Mouse (Mus musculus) lung, embryonic 14.5 days (tissue): ENCODE results near the gene Lrp11. TPM values are rescaled to one million over a fixed set of nuclear protein-coding genes. Genes with fewer than 3 reads are reported as not detected.

ENCODE experiments used
- ATAC-seq: fragments of 200-750 bp; cut with Nextera tagmentation; 2 replicates; pipeline ENCODE4 v1.8.0; 2017; ENCODE audit warnings: mild to moderate bottlenecking, moderate TSS enrichment, moderate library complexity; ENCODE audit not compliant: insufficient read depth
- DNase-seq: peaks from one replicate; pipeline ENCODE4 v3.0.0-alpha.2; 2015
- H3K27ac ChIP-seq: fragments of 300-500 bp; sonication (generic); 2 replicates; pipeline ENCODE4 v1.5.1; 2014; ENCODE audit warnings: low read depth, mild to moderate bottlenecking, moderate library complexity
- H3K27me3 ChIP-seq: fragments of 300-500 bp; sonication (generic); 2 replicates; pipeline ENCODE4 v1.6.1; 2014; ENCODE audit warnings: low read length, control low read depth; ENCODE audit not compliant: insufficient read depth
- H3K36me3 ChIP-seq: fragments of 300-500 bp; sonication (generic); 2 replicates; pipeline ENCODE4 v1.6.1; 2014; ENCODE audit warnings: control low read depth; ENCODE audit not compliant: insufficient read depth
- H3K4me1 ChIP-seq: fragments of 300-500 bp; sonication (generic); 2 replicates; pipeline ENCODE4 v1.6.1; 2014; ENCODE audit warnings: antibody characterized with exemption, control low read depth; ENCODE audit not compliant: insufficient read depth
- H3K4me2 ChIP-seq: fragments of 300-500 bp; sonication (generic); 2 replicates; pipeline ENCODE4 v1.6.1; 2014; ENCODE audit warnings: mild to moderate bottlenecking
- H3K4me3 ChIP-seq: fragments of 300-500 bp; sonication (generic); 2 replicates; pipeline ENCODE4 v1.5.1; 2014; ENCODE audit warnings: low read depth, low read length
- H3K9ac ChIP-seq: fragments of 300-500 bp; sonication (generic); 2 replicates; pipeline ENCODE4 v1.6.1; 2014
- H3K9me3 ChIP-seq: fragments of 300-500 bp; sonication (generic); 2 replicates; pipeline ENCODE4 v1.6.1; 2016; ENCODE audit warnings: low read depth, low read length, control low read depth
- CTCF ChIP-seq: IDR thresholded peaks from 2 replicates; pipeline ENCODE4 v1.5.1; 2016; ENCODE audit warnings: antibody characterized with exemption, low read depth
- WGBS: fragments of 180-500 bp; shearing (Covaris S2); extraction: QIAGEN DNeasy Blood & Tissue Kit; methylation state at CpG from one replicate; pipeline ENCODE4 v1.1.7; 2014; 5-methylcytosine and 5-hydroxymethylcytosine counted together
- polyA plus RNA-seq: library from polyadenylated mRNA; unstranded; fragments of >200 nt; fragmentation: Nextera tagmentation; extraction: Ambion mirVana; gene quantifications from 2 replicates; pipeline ENCODE4 v1.2.1, GENCODE M21; 2014

Lrp11 gene
- 6.3 and 7.4 TPM in 2 replicates for polyA plus RNA-seq

DNA sequence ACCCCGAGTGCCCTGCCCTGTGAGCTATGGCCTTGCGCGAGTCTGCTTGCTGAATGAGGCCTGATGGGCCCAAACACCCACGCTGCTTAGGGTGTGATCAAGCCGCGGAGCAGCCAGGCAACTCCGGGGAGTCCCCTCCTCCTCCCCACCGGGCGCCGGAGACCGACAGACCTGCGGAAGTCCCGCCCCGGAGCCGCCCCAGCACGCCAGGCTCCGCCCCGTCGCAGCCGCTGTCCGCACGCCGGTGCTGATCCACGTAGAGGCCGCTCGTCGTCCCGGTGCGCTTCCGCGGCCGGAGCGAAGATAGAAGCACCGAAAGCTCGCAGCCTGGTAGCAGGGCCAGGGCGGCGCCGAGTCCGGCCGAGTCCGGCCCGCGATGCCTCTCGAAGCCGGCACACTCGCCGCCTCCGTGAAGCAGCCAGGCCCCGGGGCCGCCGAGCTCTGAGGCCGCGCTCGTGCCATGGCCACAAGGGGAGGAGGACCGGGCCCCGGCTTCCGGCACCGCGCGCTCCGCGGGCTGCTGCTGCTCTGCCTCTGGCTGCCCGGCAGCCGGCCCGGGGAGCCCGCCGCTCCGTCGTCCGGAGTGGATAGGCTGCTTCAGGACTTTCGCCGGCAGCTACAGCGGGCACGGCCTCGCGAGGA lies at the start of gene Lrp11:
Lrp11 (plus strand) TSS at position 209 of the 642 bp plus-strand sequence.
- ATAC-seq: peak; percentile 97
- H3K4me3 ChIP-seq: peak within 1 kb of the TSS; percentile 62
- peak; percentile 95 for DNase-seq
- H3K27me3 ChIP-seq: peaks cover 15% of the 10 kb centered on the region; the same call in 1 of the 2 replicates
- H3K9me3 ChIP-seq: no peaks in the 10 kb centered on the region
- no peaks in the 10 kb centered on the region for H3K36me3 ChIP-seq
- peak within 1 kb of the TSS; percentile 54 for H3K9ac ChIP-seq
- no peak for TF ChIP-seq CTCF
- H3K27ac ChIP-seq: no peak within 1 kb of the TSS
- H3K4me2 ChIP-seq: peak within 1 kb of the TSS; percentile 100
- WGBS: under 1% methylated on average over 76 of the region's 76 CpGs
- peaks cover 8% of the 10 kb centered on the region; the same call in 1 of the 2 replicates for H3K4me1 ChIP-seq

DNA sequence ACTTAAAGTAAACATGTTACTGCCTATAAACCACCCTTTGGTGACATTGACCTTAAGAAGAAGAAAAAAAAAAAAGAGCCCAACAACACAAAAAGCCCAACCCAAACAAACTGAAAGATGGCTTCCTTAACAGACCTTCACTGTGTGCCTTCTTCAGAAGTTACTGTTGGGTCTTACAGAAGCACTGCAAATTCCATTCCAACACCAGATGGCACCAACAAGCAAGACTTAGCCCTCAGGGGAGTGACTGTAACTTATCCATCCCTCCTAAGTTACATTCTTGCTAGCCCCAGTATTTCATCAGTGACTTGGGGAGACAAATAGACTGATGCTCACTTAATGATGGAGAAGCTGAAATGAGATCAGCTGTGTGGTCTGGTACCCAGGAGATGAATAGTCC lies 11.6 kb upstream of the Lrp11 start:
- Histone ChIP-seq H3K4me3 (no peak overlapping the region), H3K9me3 (no peaks in the 10 kb centered on the region), H3K36me3 (no peaks in the 10 kb centered on the region), H3K27me3 (no peaks in the 10 kb centered on the region), H3K4me2 (no peak overlapping the region), H3K4me1 (no peaks in the 10 kb centered on the region), H3K27ac (no peak overlapping the region), H3K9ac (no peak overlapping the region)
- DNase-seq: peak; percentile 66
- TF ChIP-seq CTCF: peak; percentile 54
- ATAC-seq: no peak

DNA sequence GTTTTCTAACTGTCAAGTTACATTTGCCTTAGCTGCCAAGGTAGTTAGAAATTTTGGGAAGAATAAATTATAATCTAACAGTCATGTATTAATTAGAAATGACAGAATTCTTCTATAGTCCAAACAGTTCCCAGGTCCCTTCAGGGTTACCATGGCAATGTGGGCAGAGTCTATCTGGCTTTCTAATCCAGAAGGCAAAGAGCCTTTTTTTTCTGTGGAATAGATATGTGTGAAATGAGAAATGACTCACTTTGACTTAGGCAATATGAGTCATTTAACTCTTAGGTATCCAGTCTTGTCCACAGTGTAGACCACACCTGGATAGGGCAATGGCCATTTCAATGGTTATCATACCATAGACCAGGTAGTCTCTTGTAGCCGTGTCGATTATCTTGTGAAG lies 8.2 kb upstream of the Lrp11 start:
- WGBS: 87% methylated on average over 2 of the region's 2 CpGs
- Histone ChIP-seq H3K9me3 (no peaks in the 10 kb centered on the region), H3K4me1 (no peaks in the 10 kb centered on the region), H3K36me3 (no peaks in the 10 kb centered on the region), H3K9ac (no peak overlapping the region), H3K27me3 (no peaks in the 10 kb centered on the region), H3K4me2 (no peak overlapping the region), H3K27ac (no peak overlapping the region), H3K4me3 (no peak overlapping the region)
- DNase-seq (no peak), ATAC-seq (no peak)
- TF ChIP-seq CTCF: no peak

DNA sequence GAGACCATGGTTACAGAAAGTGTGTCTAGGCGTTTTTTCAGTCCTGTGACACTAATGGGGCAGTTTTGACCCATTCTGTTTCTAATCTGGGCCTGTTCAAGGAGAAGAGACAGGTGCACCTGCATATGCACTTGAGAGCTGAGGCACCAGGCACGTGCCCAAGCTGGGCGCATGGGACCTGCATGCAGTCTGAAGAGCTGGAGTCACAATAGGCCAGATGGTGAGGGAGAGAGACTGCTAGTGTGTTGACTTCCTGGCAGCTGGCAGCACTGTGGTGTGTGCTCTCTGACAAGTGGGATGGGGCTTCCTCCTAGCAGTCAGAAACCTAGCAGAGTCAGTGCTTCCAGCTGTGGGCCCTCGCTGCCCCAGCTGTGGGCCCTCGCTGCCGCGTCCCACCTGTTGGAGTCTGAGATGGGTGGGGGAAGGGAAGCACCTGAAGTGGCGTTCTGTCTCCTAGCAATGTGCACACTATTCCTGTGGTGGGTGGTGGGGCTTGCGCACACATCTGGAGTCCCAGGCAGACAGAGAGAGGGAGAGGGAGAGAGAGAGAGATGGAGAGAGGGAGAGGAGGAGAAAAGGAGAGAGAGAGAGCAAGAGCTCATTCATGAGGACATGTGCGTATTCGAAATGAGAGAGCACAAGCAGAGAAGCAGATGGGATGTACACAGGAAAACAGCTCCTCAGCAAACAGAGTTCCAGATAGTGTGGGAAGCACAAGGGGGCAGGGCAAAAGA lies 7.3 kb upstream of the Lrp11 start:
- Histone ChIP-seq H3K4me2 (no peak overlapping the region), H3K36me3 (no peaks in the 10 kb centered on the region), H3K9ac (no peak overlapping the region), H3K27me3 (no peaks in the 10 kb centered on the region), H3K27ac (no peak overlapping the region), H3K4me3 (no peak overlapping the region), H3K9me3 (no peaks in the 10 kb centered on the region), H3K4me1 (no peaks in the 10 kb centered on the region)
- TF ChIP-seq CTCF: no peak
- peak; percentile 21 for DNase-seq
- WGBS: 22% methylated on average over 11 of the region's 11 CpGs
- peak; percentile 44; the same call in 1 of the 2 replicates for ATAC-seq

DNA sequence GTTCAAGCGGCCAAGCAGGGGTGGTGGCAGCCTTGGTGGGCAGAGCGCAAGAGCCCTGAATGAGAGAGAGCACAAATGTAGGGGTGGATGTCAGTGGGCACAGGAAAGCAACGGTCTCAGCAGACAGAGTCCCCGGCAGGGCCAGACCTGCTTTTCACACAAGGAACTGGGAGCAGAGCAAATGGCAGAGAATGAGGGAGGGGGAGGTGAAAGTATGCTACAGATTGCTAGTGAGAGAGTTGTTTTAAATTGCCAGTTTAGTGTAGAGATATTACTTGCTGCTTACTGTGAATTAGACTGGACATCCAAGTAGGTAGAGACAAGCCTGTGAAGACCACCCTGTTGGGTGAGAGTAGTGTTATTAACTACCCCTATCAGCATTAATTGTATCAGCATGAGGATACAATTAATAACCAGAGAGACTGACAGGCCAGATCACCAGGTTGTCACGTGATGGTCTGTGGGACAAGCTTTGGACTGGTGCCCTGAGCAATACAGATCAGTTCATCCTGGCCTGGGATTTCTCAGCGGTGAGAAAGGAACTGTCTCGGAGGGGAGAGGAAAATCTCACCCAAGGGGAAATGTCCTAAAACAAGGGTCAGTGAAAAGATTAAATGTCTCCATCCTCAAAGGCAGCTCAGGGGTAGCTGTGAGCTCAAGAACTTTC lies 6.6 kb upstream of the Lrp11 start:
- H3K27ac ChIP-seq: no peak overlapping the region
- WGBS: 41% methylated on average over 7 of the region's 7 CpGs
- no peak for DNase-seq
- no peaks in the 10 kb centered on the region for H3K4me1 ChIP-seq
- H3K4me3 ChIP-seq: no peak overlapping the region
- no peak for ATAC-seq
- H3K9ac ChIP-seq: no peak overlapping the region
- TF ChIP-seq CTCF: no peak
- no peaks in the 10 kb centered on the region for H3K27me3 ChIP-seq
- no peaks in the 10 kb centered on the region for H3K9me3 ChIP-seq
- no peaks in the 10 kb centered on the region for H3K36me3 ChIP-seq
- no peak overlapping the region for H3K4me2 ChIP-seq

DNA sequence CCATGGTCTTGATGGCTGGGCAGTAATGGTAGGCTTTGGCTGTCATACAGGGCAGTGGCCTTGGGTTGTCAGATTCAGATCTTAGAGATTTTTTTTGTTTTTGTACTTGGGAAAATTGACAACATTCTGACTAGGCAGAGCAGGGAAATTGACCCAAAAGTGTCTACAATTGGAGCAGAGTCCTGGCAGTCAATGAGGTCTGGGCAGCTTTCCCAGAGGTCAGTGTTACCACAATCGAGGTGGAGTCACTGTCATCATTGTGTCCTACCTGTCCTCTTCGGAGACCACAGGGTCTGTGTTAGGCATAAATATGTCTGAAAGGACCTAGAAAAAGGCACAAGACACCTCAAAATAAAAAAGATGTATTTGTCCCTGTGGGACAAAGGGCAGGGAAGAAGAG lies 2.8 kb upstream of the Lrp11 start:
- Histone ChIP-seq H3K9me3 (no peaks in the 10 kb centered on the region), H3K27me3 (peaks cover 12% of the 10 kb centered on the region; the same call in 1 of the 2 replicates), H3K9ac (no peak overlapping the region), H3K36me3 (no peaks in the 10 kb centered on the region), H3K27ac (no peak overlapping the region), H3K4me1 (peaks cover 8% of the 10 kb centered on the region; the same call in 1 of the 2 replicates), H3K4me3 (no peak overlapping the region), H3K4me2 (no peak overlapping the region)
- no peak for TF ChIP-seq CTCF
- DNase-seq (no peak), ATAC-seq (no peak)
- 63% methylated on average over 2 of the region's 2 CpGs for WGBS

DNA sequence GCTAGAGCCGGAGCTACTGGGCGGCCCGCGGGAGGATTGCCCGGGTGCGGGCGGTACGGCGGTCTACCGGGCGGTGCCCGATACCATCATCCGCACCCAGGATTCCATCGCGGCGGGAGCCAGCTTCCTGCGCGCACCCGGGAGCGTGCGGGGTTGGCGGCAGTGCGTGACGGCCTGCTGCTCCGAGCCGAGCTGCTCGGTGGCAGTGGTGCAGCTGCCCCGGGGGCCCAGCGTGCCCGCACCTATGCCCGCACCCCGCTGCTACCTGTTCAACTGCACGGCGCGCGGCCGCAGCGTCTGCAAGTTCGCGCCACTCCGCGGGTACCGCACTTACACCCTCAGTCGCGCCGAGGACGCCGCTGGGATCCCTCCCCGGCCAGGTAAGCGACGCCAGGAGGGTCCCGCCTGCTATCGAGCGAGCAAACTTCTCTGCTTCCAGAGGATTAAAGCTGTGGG lies 662 bp downstream of the Lrp11 start:
- H3K4me1 ChIP-seq: peaks cover 8% of the 10 kb centered on the region; the same call in 1 of the 2 replicates
- peaks cover 15% of the 10 kb centered on the region; the same call in 1 of the 2 replicates for H3K27me3 ChIP-seq
- H3K4me3 ChIP-seq: peak overlapping the region; percentile 62
- under 1% methylated on average over 54 of the region's 54 CpGs for WGBS
- DNase-seq (peak; percentile 6), ATAC-seq (no peak)
- TF ChIP-seq CTCF: no peak
- no peaks in the 10 kb centered on the region for H3K36me3 ChIP-seq
- no peak overlapping the region for H3K27ac ChIP-seq
- peak overlapping the region; percentile 32 for H3K9ac ChIP-seq
- H3K9me3 ChIP-seq: no peaks in the 10 kb centered on the region
- peak overlapping the region; percentile 100 for H3K4me2 ChIP-seq
